Mouse (Mus musculus) kidney, embryonic 16.5 days (tissue): ENCODE measurements around the gene Abca8b. TPM values are rescaled to one million over a fixed set of nuclear protein-coding genes. Genes with fewer than 3 reads are reported as not detected.
"Not testable (repeated sequence)": the region's sequence is repeated elsewhere in the genome, so short reads cannot be mapped to it uniquely, and the experiment has no call there.

Experiments used
- ATAC-seq: fragments of 200-750 bp; cut with Nextera tagmentation; 2 replicates; pipeline ENCODE4 v1.8.0; 2017; ENCODE audit warnings: moderate TSS enrichment; ENCODE audit not compliant: low FRiP score, low TSS enrichment
- H3K27ac ChIP-seq: fragments of 300-500 bp; sonication (generic); 2 replicates; pipeline ENCODE4 v1.5.1; 2014; ENCODE audit warnings: low read length
- H3K27me3 ChIP-seq: fragments of 300-500 bp; sonication (generic); 2 replicates; pipeline ENCODE4 v1.6.1; 2014; ENCODE audit warnings: low read length, control low read depth, mixed read lengths; ENCODE audit not compliant: insufficient read depth
- H3K36me3 ChIP-seq: fragments of 300-500 bp; sonication (generic); 2 replicates; pipeline ENCODE4 v1.6.1; 2014; ENCODE audit warnings: low read length, control low read depth, mixed read lengths; ENCODE audit not compliant: insufficient read depth
- H3K4me1 ChIP-seq: fragments of 300-500 bp; sonication (generic); 2 replicates; pipeline ENCODE4 v1.6.1; 2014; ENCODE audit warnings: low read length, control low read depth, mixed read lengths; ENCODE audit not compliant: insufficient read depth
- H3K4me2 ChIP-seq: fragments of 300-500 bp; sonication (generic); replicated peaks from 2 replicates; pipeline ENCODE4 v1.6.1; 2014; ENCODE audit warnings: low read depth, low read length
- H3K4me3 ChIP-seq: fragments of 300-500 bp; sonication (generic); 2 replicates; pipeline ENCODE4 v1.5.1; 2014; ENCODE audit warnings: mild to moderate bottlenecking, low read length
- H3K9ac ChIP-seq: fragments of 300-500 bp; sonication (generic); replicated peaks from 2 replicates; pipeline ENCODE4 v1.6.1; 2014; ENCODE audit warnings: low read length
- H3K9me3 ChIP-seq: fragments of 300-500 bp; sonication (generic); 2 replicates; pipeline ENCODE4 v1.6.1; 2016; ENCODE audit warnings: low read length, control low read depth
- WGBS: fragments of 180-500 bp; shearing (Covaris S2); extraction: QIAGEN DNeasy Blood & Tissue Kit; methylation state at CpG from one replicate; pipeline ENCODE4 v1.1.7; 2014; 5-methylcytosine and 5-hydroxymethylcytosine counted together
- polyA plus RNA-seq: library from polyadenylated mRNA; unstranded; fragments of >200 nt; fragmentation: Nextera tagmentation; extraction: Ambion mirVana; gene quantifications from 2 replicates; pipeline ENCODE4 v1.2.1, GENCODE M21; 2015

The Abca8b gene
- polyA plus RNA-seq, 1 experiment from 2014 or later, result 0.52 TPM

DNA sequence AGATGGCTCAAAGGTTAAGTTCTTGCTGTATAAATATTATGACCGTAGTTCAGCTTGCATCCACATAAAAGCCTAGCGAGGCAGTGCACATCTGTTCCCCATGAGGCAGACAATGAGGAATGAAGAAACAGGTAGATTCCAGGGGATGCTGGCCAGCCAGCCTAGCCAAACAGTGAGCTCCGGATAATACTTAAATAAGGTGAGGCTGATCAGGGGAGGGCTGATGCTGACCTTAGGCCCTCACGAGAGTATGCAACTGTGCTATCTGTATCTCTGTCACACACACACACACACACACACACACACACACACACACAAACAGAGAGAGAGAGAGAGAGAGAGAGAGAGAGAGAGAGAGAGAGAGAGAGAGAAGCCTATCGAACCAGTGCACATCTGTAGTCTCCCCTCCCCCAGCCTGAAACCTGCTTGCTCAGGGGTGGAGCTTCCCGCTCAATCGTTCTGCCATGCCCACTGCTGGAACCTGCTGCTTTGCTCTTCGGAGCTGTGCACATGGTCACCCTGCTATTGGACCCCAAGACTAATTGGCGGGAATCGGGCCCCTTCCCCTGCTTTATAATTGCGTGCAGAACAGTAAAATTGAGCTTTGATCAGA, 8.1 kb downstream of the Abca8b start:
- not testable (repeated sequence) for H3K36me3 ChIP-seq, H3K4me1 ChIP-seq, H3K9ac ChIP-seq, H3K4me2 ChIP-seq, H3K27me3 ChIP-seq, H3K27ac ChIP-seq, H3K9me3 ChIP-seq, H3K4me3 ChIP-seq, ATAC-seq
- 34% methylated on average over 11 of the region's 11 CpGs for WGBS

DNA sequence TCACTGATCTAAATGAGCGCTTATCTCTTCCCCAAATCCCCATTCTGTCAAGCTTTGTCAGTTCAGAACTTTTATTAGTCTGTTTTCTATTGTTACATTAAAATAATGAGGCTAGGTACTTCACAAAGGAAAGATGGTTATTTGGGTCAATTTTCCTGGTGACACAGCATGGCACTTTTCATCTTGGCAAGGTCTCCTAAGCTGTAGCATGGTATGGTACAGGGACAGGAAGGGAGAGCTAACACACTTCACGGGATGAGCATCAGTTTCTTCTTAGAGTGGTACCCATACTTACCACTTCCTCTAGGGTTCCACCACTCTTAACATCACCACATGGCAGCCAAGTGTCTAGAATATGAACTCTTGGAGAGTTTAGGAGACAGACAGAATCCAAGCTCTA, 13.8 kb downstream of the Abca8b start:
- Histone ChIP-seq H3K4me1 (no peaks in the 10 kb centered on the region), H3K4me2 (no peak overlapping the region), H3K4me3 (no peak overlapping the region), H3K27ac (no peak overlapping the region), H3K9me3 (no peaks in the 10 kb centered on the region), H3K36me3 (no peaks in the 10 kb centered on the region), H3K27me3 (no peaks in the 10 kb centered on the region), H3K9ac (no peak overlapping the region)
- ATAC-seq, result no peak
- 93% methylated on average over 2 of the region's 2 CpGs for WGBS

DNA sequence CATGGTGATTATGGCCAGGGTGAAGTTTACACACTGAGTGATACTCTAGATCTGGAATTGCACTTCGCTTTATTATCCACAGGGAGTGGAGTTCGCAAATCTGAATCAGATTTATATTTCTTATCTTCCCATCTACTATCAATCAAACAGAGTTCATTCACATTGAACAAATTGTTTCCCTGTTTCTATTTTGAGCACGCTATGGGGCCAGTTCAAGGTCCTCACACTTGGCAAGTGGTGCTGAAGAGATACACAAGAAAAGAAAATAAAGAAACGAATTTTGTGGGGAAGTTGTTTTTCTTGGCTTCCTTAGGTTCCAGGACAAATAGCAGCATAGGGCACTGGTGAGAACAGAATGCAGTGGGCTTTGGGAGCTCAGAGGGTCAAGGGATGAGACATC, 25.1 kb downstream of the Abca8b start:
- ATAC-seq, result no peak
- H3K27ac ChIP-seq, result no peak overlapping the region
- 44% methylated on average over 4 of the region's 4 CpGs for WGBS

GRCm38 (mm10) chr11:109961495-109962492, 33.9 kb downstream of the Abca8b start:
- Histone ChIP-seq H3K9me3 (no peaks in the 10 kb centered on the region), H3K4me1 (no peaks in the 10 kb centered on the region), H3K27me3 (no peaks in the 10 kb centered on the region), H3K9ac (no peak overlapping the region), H3K4me3 (no peak overlapping the region), H3K27ac (no peak overlapping the region), H3K36me3 (no peaks in the 10 kb centered on the region), H3K4me2 (no peak overlapping the region)
- ATAC-seq, result no peak
- 83% methylated on average over 4 of the region's 4 CpGs for WGBS

More for the DNA sequence above, 25.1 kb downstream of the Abca8b start:
- peaks cover 9% of the 10 kb centered on the region for H3K9me3 ChIP-seq
- no peak overlapping the region for H3K4me3 ChIP-seq
- no peaks in the 10 kb centered on the region for H3K4me1 ChIP-seq
- no peaks in the 10 kb centered on the region for H3K36me3 ChIP-seq
- H3K4me2 ChIP-seq, result no peak overlapping the region
- H3K27me3 ChIP-seq, result no peaks in the 10 kb centered on the region
- H3K9ac ChIP-seq, result no peak overlapping the region

GRCm38 (mm10) chr11:109955185-109955584, 40.5 kb downstream of the Abca8b start:
- H3K9ac ChIP-seq, result no peak overlapping the region
- 82% methylated on average over 1 of the region's 1 CpGs for WGBS
- no peak for ATAC-seq
- no peaks in the 10 kb centered on the region for H3K27me3 ChIP-seq
- no peak overlapping the region for H3K4me3 ChIP-seq
- H3K9me3 ChIP-seq, result no peaks in the 10 kb centered on the region
- no peaks in the 10 kb centered on the region for H3K36me3 ChIP-seq
- H3K4me1 ChIP-seq, result no peaks in the 10 kb centered on the region
- H3K4me2 ChIP-seq, result no peak overlapping the region
- no peak overlapping the region for H3K27ac ChIP-seq

GRCm38 (mm10) chr11:109936915-109937314, 58.7 kb downstream of the Abca8b start:
- H3K4me1 ChIP-seq, result no peaks in the 10 kb centered on the region
- 85% methylated on average over 5 of the region's 5 CpGs for WGBS
- H3K36me3 ChIP-seq, result no peaks in the 10 kb centered on the region
- no peaks in the 10 kb centered on the region for H3K9me3 ChIP-seq
- no peak overlapping the region for H3K4me3 ChIP-seq
- H3K27me3 ChIP-seq, result no peaks in the 10 kb centered on the region
- no peak overlapping the region for H3K4me2 ChIP-seq
- H3K27ac ChIP-seq, result no peak overlapping the region
- no peak overlapping the region for H3K9ac ChIP-seq
- ATAC-seq, result no peak

GRCm38 (mm10) chr11:109933207-109933606, 62.4 kb downstream of the Abca8b start:
- not testable (repeated sequence) for H3K27ac ChIP-seq, H3K4me3 ChIP-seq, ATAC-seq, H3K4me2 ChIP-seq, H3K4me1 ChIP-seq, H3K9me3 ChIP-seq, H3K36me3 ChIP-seq, H3K9ac ChIP-seq, H3K27me3 ChIP-seq
- WGBS, result 7% methylated on average over 4 of the region's 4 CpGs

DNA sequence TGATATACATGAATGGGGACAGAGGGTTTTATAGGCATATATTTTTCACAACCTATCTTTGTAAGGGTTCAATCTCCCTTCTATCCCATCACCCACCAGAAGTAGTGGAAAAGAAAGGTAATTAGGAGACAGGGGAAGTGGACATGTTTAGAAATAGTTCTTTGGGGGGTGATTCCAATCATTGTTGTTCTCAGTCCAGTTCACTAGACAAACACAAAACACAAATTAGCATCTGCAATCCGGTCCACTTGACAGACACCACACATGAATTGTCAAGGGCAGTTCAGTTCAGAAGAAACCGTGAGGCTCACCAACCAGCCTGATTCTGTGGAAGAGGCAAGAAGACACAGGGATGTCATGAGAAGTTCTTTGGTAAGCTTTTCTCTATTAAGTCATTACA, 67.2 kb downstream of the Abca8b start:
- H3K9ac ChIP-seq, result no peak overlapping the region
- no peak overlapping the region for H3K4me3 ChIP-seq
- WGBS, result 75% methylated on average over 2 of the region's 2 CpGs
- no peaks in the 10 kb centered on the region for H3K27me3 ChIP-seq
- no peak for ATAC-seq
- H3K4me1 ChIP-seq, result no peaks in the 10 kb centered on the region
- H3K36me3 ChIP-seq, result no peaks in the 10 kb centered on the region
- H3K27ac ChIP-seq, result no peak overlapping the region
- no peaks in the 10 kb centered on the region for H3K9me3 ChIP-seq
- H3K4me2 ChIP-seq, result no peak overlapping the region

GRCm38 (mm10) chr11:109926718-109927680, 68.6 kb downstream of the Abca8b start:
- Histone ChIP-seq H3K27me3 (no peaks in the 10 kb centered on the region), H3K4me3 (no peak overlapping the region), H3K9ac (no peak overlapping the region), H3K36me3 (no peaks in the 10 kb centered on the region), H3K27ac (no peak overlapping the region), H3K4me2 (no peak overlapping the region), H3K4me1 (no peaks in the 10 kb centered on the region), H3K9me3 (no peaks in the 10 kb centered on the region)
- WGBS, result 57% methylated on average over 7 of the region's 7 CpGs
- ATAC-seq, result no peak
